Mouse (Mus musculus): ENCODE measurements around the gene Igbp1. TPM values are rescaled to one million over a fixed set of nuclear protein-coding genes. Genes with fewer than 3 reads are reported as not detected.

Igbp1 gene
- 82.8 and 83.9 TPM in 2 replicates for polyA plus RNA-seq (2012; ENCODE audit: insufficient read depth, insufficient read length, missing spikeins)

- Histone ChIP-seq H3K27ac (ENCODE audit: insufficient read depth, low read depth, low read length) (peak within 1 kb of the TSS; percentile 73), H3K4me1 (ENCODE audit: control insufficient read depth, insufficient read depth, low read length) (no peaks in the 10 kb centered on the region), H3K4me3 (ENCODE audit: insufficient read depth, low read length) (peak within 1 kb of the TSS; percentile 76)
- TF ChIP-seq CTCF (IDR thresholded peaks at IDR 0.05; ENCODE audit: low read depth, low read length) (no peak), POLR2A (IDR thresholded peaks at IDR 0.05; ENCODE audit: borderline replicate concordance, low read depth, low read length) (no peak)
Observed at GRCm38 (mm10) chrX:100494068-100494978, at the start of gene Igbp1. TSS of gene Igbp1 (plus strand) at chrX:100494291.

GRCm38 (mm10) chrX:100468047-100468446 lies 26.0 kb upstream of the Igbp1 start:
- Histone ChIP-seq H3K27ac (ENCODE audit: insufficient read depth, low read depth, low read length) (no peak overlapping the region), H3K4me1 (ENCODE audit: control insufficient read depth, insufficient read depth, low read length) (no peaks in the 10 kb centered on the region), H3K4me3 (ENCODE audit: insufficient read depth, low read length) (no peak overlapping the region)
- no peak for TF ChIP-seq POLR2A (IDR thresholded peaks at IDR 0.05; ENCODE audit: borderline replicate concordance, low read depth, low read length)
- no peak for TF ChIP-seq CTCF (IDR thresholded peaks at IDR 0.05; ENCODE audit: low read depth, low read length)

GRCm38 (mm10) chrX:100470126-100470525 lies 24.0 kb upstream of the Igbp1 start:
- no peak for TF ChIP-seq POLR2A (IDR thresholded peaks at IDR 0.05; ENCODE audit: borderline replicate concordance, low read depth, low read length)
- no peak for TF ChIP-seq CTCF (IDR thresholded peaks at IDR 0.05; ENCODE audit: low read depth, low read length)

GRCm38 (mm10) chrX:100471491-100471890 lies 22.6 kb upstream of the Igbp1 start:
- Histone ChIP-seq H3K4me1 (ENCODE audit: control insufficient read depth, insufficient read depth, low read length) (no peaks in the 10 kb centered on the region), H3K27ac (ENCODE audit: insufficient read depth, low read depth, low read length) (no peak overlapping the region), H3K4me3 (ENCODE audit: insufficient read depth, low read length) (no peak overlapping the region)
- TF ChIP-seq POLR2A (IDR thresholded peaks at IDR 0.05; ENCODE audit: borderline replicate concordance, low read depth, low read length) (no peak), CTCF (IDR thresholded peaks at IDR 0.05; ENCODE audit: low read depth, low read length) (no peak)

More at GRCm38 (mm10) chrX:100470126-100470525, 24.0 kb upstream of the Igbp1 start:
- Histone ChIP-seq H3K4me3 (ENCODE audit: insufficient read depth, low read length) (no peak overlapping the region), H3K27ac (ENCODE audit: insufficient read depth, low read depth, low read length) (no peak overlapping the region), H3K4me1 (ENCODE audit: control insufficient read depth, insufficient read depth, low read length) (no peaks in the 10 kb centered on the region)

GRCm38 (mm10) chrX:100475569-100476223 lies 18.4 kb upstream of the Igbp1 start:
- TF ChIP-seq POLR2A (IDR thresholded peaks at IDR 0.05; ENCODE audit: borderline replicate concordance, low read depth, low read length) (no peak), CTCF (IDR thresholded peaks at IDR 0.05; ENCODE audit: low read depth, low read length) (no peak)
- H3K27ac ChIP-seq (ENCODE audit: insufficient read depth, low read depth, low read length), result no peak overlapping the region
- no peak overlapping the region for H3K4me3 ChIP-seq (ENCODE audit: insufficient read depth, low read length)
- no peaks in the 10 kb centered on the region for H3K4me1 ChIP-seq (ENCODE audit: control insufficient read depth, insufficient read depth, low read length)

GRCm38 (mm10) chrX:100480317-100480716 lies 13.8 kb upstream of the Igbp1 start:
- no peaks in the 10 kb centered on the region for H3K4me1 ChIP-seq (ENCODE audit: control insufficient read depth, insufficient read depth, low read length)
- TF ChIP-seq CTCF (IDR thresholded peaks at IDR 0.05; ENCODE audit: low read depth, low read length), result no peak
- TF ChIP-seq POLR2A (IDR thresholded peaks at IDR 0.05; ENCODE audit: borderline replicate concordance, low read depth, low read length), result no peak
- no peak overlapping the region for H3K27ac ChIP-seq (ENCODE audit: insufficient read depth, low read depth, low read length)
- no peak overlapping the region for H3K4me3 ChIP-seq (ENCODE audit: insufficient read depth, low read length)

- TF ChIP-seq CTCF (IDR thresholded peaks at IDR 0.05; ENCODE audit: low read depth, low read length) (no peak), POLR2A (IDR thresholded peaks at IDR 0.05; ENCODE audit: borderline replicate concordance, low read depth, low read length) (no peak)
- Histone ChIP-seq H3K27ac (ENCODE audit: insufficient read depth, low read depth, low read length) (no peak overlapping the region), H3K4me1 (ENCODE audit: control insufficient read depth, insufficient read depth, low read length) (no peaks in the 10 kb centered on the region)
Observed at GRCm38 (mm10) chrX:100493500-100494067, 507 bp upstream of the Igbp1 start.

GRCm38 (mm10) chrX:100504175-100504851 lies 10.2 kb downstream of the Igbp1 start:
- H3K4me1 ChIP-seq (ENCODE audit: control insufficient read depth, insufficient read depth, low read length), result no peaks in the 10 kb centered on the region
- H3K4me3 ChIP-seq (ENCODE audit: insufficient read depth, low read length), result no peak overlapping the region
- TF ChIP-seq CTCF (IDR thresholded peaks at IDR 0.05; ENCODE audit: low read depth, low read length) (no peak), POLR2A (IDR thresholded peaks at IDR 0.05; ENCODE audit: borderline replicate concordance, low read depth, low read length) (no peak)
- no peak overlapping the region for H3K27ac ChIP-seq (ENCODE audit: insufficient read depth, low read depth, low read length)

More at GRCm38 (mm10) chrX:100493500-100494067, 507 bp upstream of the Igbp1 start:
- H3K4me3 ChIP-seq (ENCODE audit: insufficient read depth, low read length), result peak overlapping the region; percentile 76

- Histone ChIP-seq H3K4me3 (ENCODE audit: insufficient read depth, low read length) (no peak overlapping the region), H3K4me1 (ENCODE audit: control insufficient read depth, insufficient read depth, low read length) (no peaks in the 10 kb centered on the region), H3K27ac (ENCODE audit: insufficient read depth, low read depth, low read length) (no peak overlapping the region)
- TF ChIP-seq POLR2A (IDR thresholded peaks at IDR 0.05; ENCODE audit: borderline replicate concordance, low read depth, low read length), result no peak
- TF ChIP-seq CTCF (IDR thresholded peaks at IDR 0.05; ENCODE audit: low read depth, low read length), result no peak
Observed at GRCm38 (mm10) chrX:100508164-100508563, 14.1 kb downstream of the Igbp1 start.

Data from bone marrow macrophage, adult 2 months (primary cell).